Mouse (Mus musculus): ENCODE measurements around the gene 1700013G24Rik.

GRCm38 (mm10) chr4:137414936-137415335 is 38.1 kb upstream of the 1700013G24Rik start:
- TF ChIP-seq GATA1 (IDR thresholded peaks at IDR 0.05; ENCODE audit: low read length) (no peak), TAL1 (IDR thresholded peaks at IDR 0.05; ENCODE audit: low read length) (no peak)

All from erythroblast, embryonic 14.5 days (primary cell).